Mouse (Mus musculus) lung, postnatal 4 days (tissue): ENCODE measurements around the gene Lsmem1.

Experiments
- DNase-seq, 2 experiments: peaks; one replicate each; pipeline ENCODE4 v3.0.0; 2021

The Lsmem1 gene

GRCm38 (mm10) chr12:40134529-40134928 lies 64.8 kb downstream of the Lsmem1 start:
- DNase-seq, result no peak

- DNase-seq, result peak in 1 of 2 experiments; percentile 22
Observed at GRCm38 (mm10) chr12:40133573-40134271, 65.6 kb downstream of the Lsmem1 start, which contains the start of gene Scin. Scin (minus strand) TSS chr12:40134228.

- DNase-seq, result no peak
Observed at GRCm38 (mm10) chr12:40133194-40133572, 66.1 kb downstream of the Lsmem1 start.
